Mouse (Mus musculus) G1E (cell line): ENCODE measurements at regions not wholly inside any gene's neighbourhood (a gene's known extent, or its start where the extent isn't known, plus 50 kb on each side); places are given as distances from the start of the nearest gene placed in this dataset.

Experiments used
- ATAC-seq: 2 replicates; pipeline ENCODE4 v1.8.0; 2016; ENCODE audit warnings: mild to moderate bottlenecking; ENCODE audit not compliant: insufficient number of reproducible peaks, poor library complexity, low FRiP score, severe bottlenecking; ENCODE audit errors: extremely low read depth
- DNase-seq: peaks from one replicate; pipeline ENCODE4 v3.0.0; 2012; ENCODE audit warnings: low spot score
- H3K27me3 ChIP-seq: 2 replicates; pipeline ENCODE4 v1.6.1; 2012; ENCODE audit warnings: mild to moderate bottlenecking, low read length, inconsistent platforms; ENCODE audit not compliant: insufficient read depth
- H3K36me3 ChIP-seq: replicated peaks from 2 replicates; pipeline ENCODE3; 2012; ENCODE audit warnings: mild to moderate bottlenecking, inconsistent platforms
- H3K4me1 ChIP-seq: 2 replicates; pipeline ENCODE4 v1.6.1; 2012; ENCODE audit warnings: low read depth, low read length, inconsistent platforms, mixed read lengths; ENCODE audit not compliant: insufficient read depth
- H3K4me3 ChIP-seq: 2 replicates; pipeline ENCODE4 v1.5.1; 2012; ENCODE audit warnings: low read depth, mild to moderate bottlenecking, inconsistent platforms, low read length, moderate library complexity, mixed read lengths
- H3K9me3 ChIP-seq: replicated peaks from 2 replicates; pipeline ENCODE4 v1.6.1; 2012; ENCODE audit warnings: inconsistent platforms
- CTCF ChIP-seq: IDR thresholded peaks from 2 replicates; pipeline ENCODE4 v1.5.1; 2012; ENCODE audit warnings: low read depth, low read length, inconsistent platforms, mixed read lengths
- GATA1 ChIP-seq: IDR thresholded peaks from 2 replicates; pipeline ENCODE4 v1.6.1; 2012; ENCODE audit warnings: borderline replicate concordance, low read length, inconsistent platforms, mixed read lengths
- GATA2 ChIP-seq: IDR thresholded peaks from 2 replicates; pipeline ENCODE4 v1.6.1; 2012; ENCODE audit warnings: low read depth, low read length, inconsistent platforms, borderline replicate concordance
- POLR2AphosphoS5 ChIP-seq: IDR thresholded peaks from 2 replicates; pipeline ENCODE4 v1.6.1; 2012; ENCODE audit warnings: low read depth, low read length, inconsistent platforms; ENCODE audit not compliant: insufficient replicate concordance
- TAL1 ChIP-seq: conservative IDR thresholded peaks from 2 replicates; pipeline ENCODE4 v1.6.1; 2012; ENCODE audit warnings: low read depth, low read length, inconsistent platforms, mixed read lengths

GRCm38 (mm10) chr2:79131743-79132517 is 123.3 kb upstream of the Itga4 start:
- no peak for DNase-seq
- no peak overlapping the region; the same call in 1 of the 2 replicates for H3K4me3 ChIP-seq
- H3K36me3 ChIP-seq = no peaks in the 10 kb centered on the region
- H3K27me3 ChIP-seq = no peaks in the 10 kb centered on the region
- TF ChIP-seq POLR2AphosphoS5 (no peak), GATA2 (no peak), TAL1 (0 out of 2 replicates have a peak, but pooled peaks have one; percentile 29), GATA1 (no peak), CTCF (no peak)
- H3K9me3 ChIP-seq = no peaks in the 10 kb centered on the region
- peaks cover 61% of the 10 kb centered on the region for H3K4me1 ChIP-seq
- ATAC-seq = peak; percentile 59

- H3K27me3 ChIP-seq = no peaks in the 10 kb centered on the region
- no peaks in the 10 kb centered on the region for H3K9me3 ChIP-seq
- TF ChIP-seq TAL1 (no peak), GATA2 (no peak), CTCF (no peak), GATA1 (no peak), POLR2AphosphoS5 (no peak)
- DNase-seq (no peak), ATAC-seq (0 out of 2 replicates have a peak, but pooled peaks have one; percentile 1)
- H3K4me3 ChIP-seq = no peak overlapping the region
- H3K4me1 ChIP-seq = peaks cover 57% of the 10 kb centered on the region
- H3K36me3 ChIP-seq = no peaks in the 10 kb centered on the region
Observed at GRCm38 (mm10) chr2:79132518-79132845, 122.7 kb upstream of the Itga4 start.

GRCm38 (mm10) chr2:79134281-79134680 is 120.9 kb upstream of the Itga4 start:
- TF ChIP-seq CTCF (no peak), TAL1 (no peak), GATA2 (no peak), POLR2AphosphoS5 (no peak), GATA1 (no peak)
- no peak overlapping the region for H3K4me3 ChIP-seq
- H3K9me3 ChIP-seq = no peaks in the 10 kb centered on the region
- ATAC-seq (no peak), DNase-seq (no peak)
- peaks cover 61% of the 10 kb centered on the region for H3K4me1 ChIP-seq
- no peaks in the 10 kb centered on the region for H3K27me3 ChIP-seq
- H3K36me3 ChIP-seq = no peaks in the 10 kb centered on the region

- Histone ChIP-seq H3K4me3 (no peak overlapping the region), H3K36me3 (no peaks in the 10 kb centered on the region), H3K9me3 (no peaks in the 10 kb centered on the region), H3K4me1 (peaks cover 49% of the 10 kb centered on the region), H3K27me3 (no peaks in the 10 kb centered on the region)
- no peak for TF ChIP-seq TAL1
- no peak for TF ChIP-seq POLR2AphosphoS5
- TF ChIP-seq GATA1 = no peak
- ATAC-seq (no peak), DNase-seq (no peak)
Observed at GRCm38 (mm10) chr2:79135986-79136385, 119.2 kb upstream of the Itga4 start.

- Histone ChIP-seq H3K4me3 (no peak overlapping the region), H3K27me3 (no peaks in the 10 kb centered on the region), H3K4me1 (peaks cover 41% of the 10 kb centered on the region), H3K36me3 (no peaks in the 10 kb centered on the region), H3K9me3 (no peaks in the 10 kb centered on the region)
- TF ChIP-seq TAL1 (no peak), GATA1 (no peak), GATA2 (no peak), POLR2AphosphoS5 (no peak), CTCF (no peak)
- ATAC-seq = no peak
- DNase-seq = no peak
Observed at GRCm38 (mm10) chr2:79136619-79137458, 118.4 kb upstream of the Itga4 start.

- DNase-seq = no peak
- H3K9me3 ChIP-seq = no peaks in the 10 kb centered on the region
- peaks cover 32% of the 10 kb centered on the region for H3K4me1 ChIP-seq
- H3K36me3 ChIP-seq = no peaks in the 10 kb centered on the region
- H3K27me3 ChIP-seq = no peaks in the 10 kb centered on the region
- no peak overlapping the region for H3K4me3 ChIP-seq
- no peak for ATAC-seq
- TF ChIP-seq TAL1 (no peak), POLR2AphosphoS5 (no peak), GATA1 (no peak), CTCF (no peak)
Observed at GRCm38 (mm10) chr2:79137694-79138171, 117.5 kb upstream of the Itga4 start.
